Mouse (Mus musculus): ENCODE measurements around the gene F11. TPM values are rescaled to one million over a fixed set of nuclear protein-coding genes. Genes with fewer than 3 reads are reported as not detected.

The F11 gene
- polyA plus RNA-seq, 1 experiment from 2014 or later: not detected

DNA sequence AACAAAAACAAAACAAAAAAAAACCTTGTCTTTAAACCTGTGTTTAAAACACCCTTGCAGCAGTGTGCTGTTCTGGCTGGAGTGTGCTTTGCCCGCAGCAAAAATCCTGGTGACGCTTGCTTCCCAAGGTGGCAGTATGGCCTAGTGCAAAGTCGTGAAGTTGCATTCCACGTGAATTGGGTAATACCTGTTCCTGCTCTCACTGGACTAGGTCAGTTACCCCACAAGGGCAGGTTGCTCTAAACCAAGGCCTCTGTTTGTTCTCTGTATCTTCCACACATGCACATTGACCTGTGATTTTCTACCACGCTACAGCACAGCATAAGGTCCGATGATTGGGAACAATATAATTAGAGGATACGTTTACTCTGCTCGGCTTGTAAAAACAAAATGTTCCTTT, 19.8 kb upstream of the F11 start:
- H3K4me1 ChIP-seq (ENCODE audit: control insufficient read depth, insufficient read depth, low read length): no peaks in the 10 kb centered on the region
- no peak for ATAC-seq (replicated peaks; ENCODE audit: insufficient number of reproducible peaks, low FRiP score, low TSS enrichment)
- H3K27me3 ChIP-seq (ENCODE audit: control insufficient read depth, insufficient read depth, low read length): no peaks in the 10 kb centered on the region
- no peak overlapping the region for H3K9ac ChIP-seq (ENCODE audit: low read depth, low read length)
- 82% methylated on average over 8 of the region's 8 CpGs for WGBS (ENCODE audit: insufficient replicate concordance)
- no peak overlapping the region for H3K4me2 ChIP-seq
- no peak overlapping the region for H3K27ac ChIP-seq (ENCODE audit: low read depth, low read length)
- H3K4me3 ChIP-seq (ENCODE audit: low read depth, low read length): no peak overlapping the region
- H3K36me3 ChIP-seq (ENCODE audit: control insufficient read depth, insufficient read depth, low read length): no peaks in the 10 kb centered on the region
- H3K9me3 ChIP-seq (replicated peaks; ENCODE audit: control insufficient read depth, low read length): no peaks in the 10 kb centered on the region

DNA sequence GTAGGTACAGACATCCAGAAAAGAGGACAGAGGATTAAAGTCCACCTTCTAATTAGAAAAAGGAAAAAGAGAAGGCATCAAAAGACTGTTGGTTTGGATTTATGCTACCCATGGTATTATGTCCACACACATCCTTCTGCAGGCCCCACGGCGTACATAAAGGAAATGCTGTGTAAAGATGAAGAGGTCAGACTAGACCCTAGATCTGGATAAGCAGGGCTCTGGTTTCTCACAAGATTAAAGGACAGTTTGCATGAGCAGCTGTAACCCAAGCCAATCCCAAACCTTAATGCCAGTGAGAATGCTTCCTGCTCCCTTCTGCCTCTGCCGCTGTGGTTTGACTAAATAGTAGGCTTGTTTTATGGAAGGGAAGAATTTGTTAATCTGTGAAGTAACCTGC, 15.6 kb upstream of the F11 start:
- Histone ChIP-seq H3K9ac (ENCODE audit: low read depth, low read length) (no peak overlapping the region), H3K4me2 (no peak overlapping the region), H3K27me3 (ENCODE audit: control insufficient read depth, insufficient read depth, low read length) (no peaks in the 10 kb centered on the region), H3K4me3 (ENCODE audit: low read depth, low read length) (no peak overlapping the region), H3K9me3 (replicated peaks; ENCODE audit: control insufficient read depth, low read length) (no peaks in the 10 kb centered on the region), H3K27ac (ENCODE audit: low read depth, low read length) (no peak overlapping the region), H3K36me3 (ENCODE audit: control insufficient read depth, insufficient read depth, low read length) (no peaks in the 10 kb centered on the region), H3K4me1 (ENCODE audit: control insufficient read depth, insufficient read depth, low read length) (no peaks in the 10 kb centered on the region)
- ATAC-seq (replicated peaks; ENCODE audit: insufficient number of reproducible peaks, low FRiP score, low TSS enrichment): no peak
- whole genome bisulfite sequencing (ENCODE audit: insufficient replicate concordance): 66% methylated on average over 3 of the region's 3 CpGs

- Histone ChIP-seq H3K27ac (ENCODE audit: low read depth, low read length) (no peak overlapping the region), H3K4me1 (ENCODE audit: control insufficient read depth, insufficient read depth, low read length) (no peaks in the 10 kb centered on the region), H3K4me3 (ENCODE audit: low read depth, low read length) (no peak overlapping the region), H3K36me3 (ENCODE audit: control insufficient read depth, insufficient read depth, low read length) (no peaks in the 10 kb centered on the region), H3K4me2 (no peak overlapping the region), H3K9me3 (replicated peaks; ENCODE audit: control insufficient read depth, low read length) (no peaks in the 10 kb centered on the region), H3K27me3 (ENCODE audit: control insufficient read depth, insufficient read depth, low read length) (no peaks in the 10 kb centered on the region), H3K9ac (ENCODE audit: low read depth, low read length) (no peak overlapping the region)
- ATAC-seq (replicated peaks; ENCODE audit: insufficient number of reproducible peaks, low FRiP score, low TSS enrichment): no peak
- WGBS (ENCODE audit: insufficient replicate concordance): 81% methylated on average over 4 of the region's 4 CpGs
Observed at GRCm38 (mm10) chr8:45274317-45274716, 12.5 kb upstream of the F11 start.

GRCm38 (mm10) chr8:45269056-45269455, 7.2 kb upstream of the F11 start:
- H3K9me3 ChIP-seq (replicated peaks; ENCODE audit: control insufficient read depth, low read length): no peaks in the 10 kb centered on the region
- H3K4me2 ChIP-seq: no peak overlapping the region
- no peaks in the 10 kb centered on the region for H3K27me3 ChIP-seq (ENCODE audit: control insufficient read depth, insufficient read depth, low read length)
- H3K36me3 ChIP-seq (ENCODE audit: control insufficient read depth, insufficient read depth, low read length): no peaks in the 10 kb centered on the region
- H3K9ac ChIP-seq (ENCODE audit: low read depth, low read length): no peak overlapping the region
- no peak overlapping the region for H3K4me3 ChIP-seq (ENCODE audit: low read depth, low read length)
- H3K4me1 ChIP-seq (ENCODE audit: control insufficient read depth, insufficient read depth, low read length): no peaks in the 10 kb centered on the region
- no peak overlapping the region for H3K27ac ChIP-seq (ENCODE audit: low read depth, low read length)
- no peak for ATAC-seq (replicated peaks; ENCODE audit: insufficient number of reproducible peaks, low FRiP score, low TSS enrichment)

- H3K4me2 ChIP-seq: no peak overlapping the region
- no peak overlapping the region for H3K9ac ChIP-seq (ENCODE audit: low read depth, low read length)
- ATAC-seq (replicated peaks; ENCODE audit: insufficient number of reproducible peaks, low FRiP score, low TSS enrichment): no peak
- no peaks in the 10 kb centered on the region for H3K4me1 ChIP-seq (ENCODE audit: control insufficient read depth, insufficient read depth, low read length)
- no peaks in the 10 kb centered on the region for H3K27me3 ChIP-seq (ENCODE audit: control insufficient read depth, insufficient read depth, low read length)
- H3K27ac ChIP-seq (ENCODE audit: low read depth, low read length): no peak overlapping the region
- no peak overlapping the region for H3K4me3 ChIP-seq (ENCODE audit: low read depth, low read length)
- H3K9me3 ChIP-seq (replicated peaks; ENCODE audit: control insufficient read depth, low read length): no peaks in the 10 kb centered on the region
- H3K36me3 ChIP-seq (ENCODE audit: control insufficient read depth, insufficient read depth, low read length): no peaks in the 10 kb centered on the region
Observed at GRCm38 (mm10) chr8:45268485-45268884, 6.7 kb upstream of the F11 start.

GRCm38 (mm10) chr8:45267611-45268391, 6.0 kb upstream of the F11 start:
- H3K9ac ChIP-seq (ENCODE audit: low read depth, low read length): no peak overlapping the region
- ATAC-seq (replicated peaks; ENCODE audit: insufficient number of reproducible peaks, low FRiP score, low TSS enrichment): no peak
- H3K4me1 ChIP-seq (ENCODE audit: control insufficient read depth, insufficient read depth, low read length): no peaks in the 10 kb centered on the region
- no peak overlapping the region for H3K27ac ChIP-seq (ENCODE audit: low read depth, low read length)
- H3K9me3 ChIP-seq (replicated peaks; ENCODE audit: control insufficient read depth, low read length): no peaks in the 10 kb centered on the region
- no peak overlapping the region for H3K4me3 ChIP-seq (ENCODE audit: low read depth, low read length)
- no peak overlapping the region for H3K4me2 ChIP-seq
- H3K27me3 ChIP-seq (ENCODE audit: control insufficient read depth, insufficient read depth, low read length): no peaks in the 10 kb centered on the region
- 60% methylated on average over 4 of the region's 4 CpGs for WGBS (ENCODE audit: insufficient replicate concordance)
- H3K36me3 ChIP-seq (ENCODE audit: control insufficient read depth, insufficient read depth, low read length): no peaks in the 10 kb centered on the region

- Histone ChIP-seq H3K36me3 (ENCODE audit: control insufficient read depth, insufficient read depth, low read length) (no peaks in the 10 kb centered on the region), H3K4me2 (no peak overlapping the region), H3K27ac (ENCODE audit: low read depth, low read length) (no peak overlapping the region), H3K4me1 (ENCODE audit: control insufficient read depth, insufficient read depth, low read length) (no peaks in the 10 kb centered on the region), H3K9ac (ENCODE audit: low read depth, low read length) (no peak overlapping the region), H3K27me3 (ENCODE audit: control insufficient read depth, insufficient read depth, low read length) (no peaks in the 10 kb centered on the region), H3K9me3 (replicated peaks; ENCODE audit: control insufficient read depth, low read length) (no peaks in the 10 kb centered on the region), H3K4me3 (ENCODE audit: low read depth, low read length) (no peak overlapping the region)
- no peak for ATAC-seq (replicated peaks; ENCODE audit: insufficient number of reproducible peaks, low FRiP score, low TSS enrichment)
- 60% methylated on average over 8 of the region's 8 CpGs for WGBS (ENCODE audit: insufficient replicate concordance)
Observed at GRCm38 (mm10) chr8:45266993-45267392, 5.2 kb upstream of the F11 start.

- no peak overlapping the region for H3K4me3 ChIP-seq (ENCODE audit: low read depth, low read length)
- no peak for ATAC-seq (replicated peaks; ENCODE audit: insufficient number of reproducible peaks, low FRiP score, low TSS enrichment)
- 88% methylated on average over 4 of the region's 4 CpGs for WGBS (ENCODE audit: insufficient replicate concordance)
Observed at GRCm38 (mm10) chr8:45264918-45265317, 3.1 kb upstream of the F11 start.

DNA sequence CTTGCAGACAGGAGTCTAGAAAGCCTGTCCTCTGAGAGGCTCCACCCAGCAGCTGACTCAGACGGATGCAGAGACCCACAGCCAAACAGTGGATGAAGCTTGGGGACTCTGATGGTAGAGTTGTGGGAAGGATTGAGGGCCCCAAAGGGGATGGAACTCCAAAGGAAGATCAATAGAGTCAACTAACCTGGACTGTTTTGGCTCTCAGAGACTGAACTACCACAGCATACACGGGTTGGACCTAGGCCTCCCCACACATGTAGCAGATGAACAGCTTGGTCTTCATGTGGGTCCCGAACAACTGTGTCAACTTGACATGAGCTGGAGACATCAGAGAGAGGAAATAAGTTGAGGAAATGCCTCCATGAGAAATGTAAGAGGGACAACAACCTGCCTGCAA, 1.0 kb upstream of the F11 start:
- no peaks in the 10 kb centered on the region for H3K9me3 ChIP-seq (replicated peaks; ENCODE audit: control insufficient read depth, low read length)
- H3K9ac ChIP-seq (ENCODE audit: low read depth, low read length): no peak overlapping the region
- H3K4me3 ChIP-seq (ENCODE audit: low read depth, low read length): no peak overlapping the region
- H3K4me1 ChIP-seq (ENCODE audit: control insufficient read depth, insufficient read depth, low read length): no peaks in the 10 kb centered on the region
- no peak overlapping the region for H3K27ac ChIP-seq (ENCODE audit: low read depth, low read length)
- WGBS (ENCODE audit: insufficient replicate concordance): 70% methylated on average over 3 of the region's 3 CpGs
- no peaks in the 10 kb centered on the region for H3K27me3 ChIP-seq (ENCODE audit: control insufficient read depth, insufficient read depth, low read length)
- H3K36me3 ChIP-seq (ENCODE audit: control insufficient read depth, insufficient read depth, low read length): no peaks in the 10 kb centered on the region
- no peak for ATAC-seq (replicated peaks; ENCODE audit: insufficient number of reproducible peaks, low FRiP score, low TSS enrichment)
- H3K4me2 ChIP-seq: no peak overlapping the region

More at GRCm38 (mm10) chr8:45264918-45265317, 3.1 kb upstream of the F11 start:
- Histone ChIP-seq H3K9ac (ENCODE audit: low read depth, low read length) (no peak overlapping the region), H3K4me1 (ENCODE audit: control insufficient read depth, insufficient read depth, low read length) (no peaks in the 10 kb centered on the region), H3K27ac (ENCODE audit: low read depth, low read length) (no peak overlapping the region), H3K27me3 (ENCODE audit: control insufficient read depth, insufficient read depth, low read length) (no peaks in the 10 kb centered on the region), H3K4me2 (no peak overlapping the region), H3K9me3 (replicated peaks; ENCODE audit: control insufficient read depth, low read length) (no peaks in the 10 kb centered on the region), H3K36me3 (ENCODE audit: control insufficient read depth, insufficient read depth, low read length) (no peaks in the 10 kb centered on the region)
